Mouse (Mus musculus) heart, adult 2 months (tissue): ENCODE data around the gene Sorbs2. TPM values are rescaled to one million over a fixed set of nuclear protein-coding genes. Genes with fewer than 3 reads are reported as not detected.

ENCODE experiments used
- DNase-seq, 2 experiments: peaks; one replicate each; pipeline ENCODE4 v3.0.0; 2021
- H3K27ac ChIP-seq: fragments of 200-600 bp; 2 replicates; pipeline ENCODE4 v1.8.1; 2022
- H3K27me3 ChIP-seq: fragments of 200-500 bp; 2 replicates; pipeline ENCODE4 v1.6.1; 2012; ENCODE audit warnings: mild to moderate bottlenecking, low read length, inconsistent platforms, mixed read lengths; ENCODE audit not compliant: control insufficient read depth, insufficient read depth
- H3K36me3 ChIP-seq: fragments of 200-500 bp; 2 replicates; pipeline ENCODE4 v1.6.1; 2012; ENCODE audit warnings: low read length, inconsistent platforms; ENCODE audit not compliant: control insufficient read depth, insufficient read depth
- H3K4me1 ChIP-seq: fragments of 200-500 bp; 2 replicates; pipeline ENCODE4 v1.6.1; 2011; ENCODE audit warnings: low read length; ENCODE audit not compliant: control insufficient read depth, insufficient read depth
- H3K4me3 ChIP-seq: fragments of 200-600 bp; 2 replicates; pipeline ENCODE4 v1.8.1; 2022
- H3K79me2 ChIP-seq: fragments of 200-500 bp; replicated peaks from 2 replicates; pipeline ENCODE4 v1.6.1; 2012; ENCODE audit warnings: mild to moderate bottlenecking, inconsistent platforms, low read length, moderate library complexity, mixed read lengths; ENCODE audit not compliant: control insufficient read depth, insufficient read depth
- H3K9ac ChIP-seq: fragments of 200-500 bp; 2 replicates; pipeline ENCODE4 v1.6.1; 2012; ENCODE audit warnings: low read depth, mild to moderate bottlenecking, control low read depth, inconsistent platforms, low read length, mixed read lengths
- CTCF ChIP-seq: fragments of 200-600 bp; IDR thresholded peaks from 2 replicates; pipeline ENCODE4 v1.8.1; 2022; ENCODE audit warnings: antibody characterized with exemption, mild to moderate bottlenecking, moderate library complexity
- EP300 ChIP-seq: fragments of 200-500 bp; IDR thresholded peaks from 2 replicates; pipeline ENCODE4 v1.6.1; 2011; ENCODE audit warnings: low read depth, low read length, control low read depth; ENCODE audit not compliant: insufficient read depth
- POLR2A ChIP-seq: fragments of 200-500 bp; IDR thresholded peaks from 2 replicates; pipeline ENCODE4 v1.6.1; 2011; ENCODE audit warnings: mild to moderate bottlenecking, low read depth, low read length, control low read depth; ENCODE audit not compliant: insufficient read depth
- WGBS: fragments of 180-500 bp; shearing (Covaris S2); methylation state at CpG from one replicate; pipeline ENCODE4 v1.1.7; 2018; 5-methylcytosine and 5-hydroxymethylcytosine counted together
- intact Hi-C: fragments of 180-260 bp; cut with DNase I; formaldehyde crosslinking; loops from one replicate; pipeline ENCODE4 v1.15.1; 2025
- polyA plus RNA-seq: library from polyadenylated mRNA; depleted of rRNA; stranded (reverse); fragments of >200 nt; gene quantifications from 2 replicates; pipeline ENCODE4 v1.2.3, GENCODE M21; 2012; rRNA removed
- total RNA-seq, 2 experiments: library from RNA; stranded (reverse); gene quantifications; 2 replicates each; pipeline ENCODE4 v1.2.3; 2021

Sorbs2 gene
- total and polyA plus RNA-seq, 3 experiments: 233 to 581 (median 506) TPM

DNA sequence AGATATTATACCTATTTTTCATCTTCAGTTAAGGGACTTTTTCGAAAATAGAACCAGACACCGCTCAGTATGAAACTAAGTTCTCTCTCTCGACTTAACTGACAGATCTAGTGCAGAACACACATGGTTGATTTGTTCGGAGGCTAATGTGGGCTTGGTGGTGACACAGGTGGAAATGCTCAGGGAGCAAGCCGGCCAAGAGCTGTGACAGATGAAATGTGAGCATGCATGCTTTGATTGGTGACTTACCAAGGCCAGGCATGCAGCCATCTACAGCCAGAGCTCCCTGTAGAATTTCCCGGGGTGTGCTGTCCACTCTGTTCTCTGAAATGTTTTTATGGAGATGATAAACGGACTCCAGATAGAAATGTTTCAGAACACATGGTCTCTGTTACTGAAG is 364.5 kb downstream of the Sorbs2 start:
- Histone ChIP-seq H3K4me1 (peaks cover 9% of the 10 kb centered on the region), H3K36me3 (peaks cover 4% of the 10 kb centered on the region), H3K4me3 (no peak overlapping the region), H3K9ac (no peak overlapping the region), H3K27ac (peak overlapping the region; percentile 24), H3K27me3 (no peaks in the 10 kb centered on the region), H3K79me2 (no peaks in the 10 kb centered on the region)
- TF ChIP-seq POLR2A (no peak), EP300 (no peak), CTCF (no peak)
- peak; percentile 56 to 73 for DNase-seq
- 40% methylated on average over 7 of the region's 7 CpGs for WGBS
- intact Hi-C loops: no loop called here

DNA sequence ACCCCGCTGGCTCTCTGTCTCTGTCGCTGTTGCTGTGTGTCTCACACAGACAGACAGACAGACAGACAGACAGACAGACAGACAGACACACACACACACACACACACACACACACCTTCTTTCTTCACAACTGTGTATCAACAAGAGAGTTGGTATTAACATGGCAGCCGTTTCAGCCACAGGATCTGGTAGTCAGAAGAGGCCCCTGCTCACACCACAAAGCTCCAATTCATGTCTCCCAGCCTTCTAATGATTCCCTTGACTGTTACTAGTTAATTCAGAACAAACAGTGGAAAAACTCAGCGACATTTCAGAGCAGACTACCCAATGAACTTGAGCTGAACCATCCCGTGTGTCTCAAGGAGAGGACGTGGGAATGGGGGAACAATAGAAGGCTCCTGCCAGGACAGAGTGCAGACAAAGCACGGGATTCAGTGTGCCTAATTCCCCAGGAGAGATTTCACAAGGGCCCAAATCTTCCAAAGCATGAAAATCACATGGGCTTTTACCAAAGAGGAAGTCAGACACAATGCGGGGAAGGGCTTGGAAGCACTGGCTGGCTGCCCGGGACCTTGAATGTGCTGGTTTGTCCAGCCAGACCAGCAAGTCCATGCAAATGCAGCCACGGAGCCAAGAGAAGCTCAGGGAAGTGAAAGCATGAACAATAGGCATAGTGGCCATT is 367.5 kb downstream of the Sorbs2 start:
- peak; percentile 87 to 93 for DNase-seq
- intact Hi-C loops: no loop called here
- H3K4me3 ChIP-seq: no peak overlapping the region
- H3K27ac ChIP-seq: peak overlapping the region; percentile 89
- peak; percentile 32; the same call in 1 of the 2 replicates for TF ChIP-seq POLR2A
- TF ChIP-seq EP300: peak; percentile 81
- no peak for TF ChIP-seq CTCF
- H3K27me3 ChIP-seq: no peaks in the 10 kb centered on the region
- H3K9ac ChIP-seq: peak overlapping the region; percentile 16; the same call in 1 of the 2 replicates
- H3K36me3 ChIP-seq: peaks cover 4% of the 10 kb centered on the region
- H3K4me1 ChIP-seq: peaks cover 9% of the 10 kb centered on the region
- WGBS: 17% methylated on average over 10 of the region's 10 CpGs
- H3K79me2 ChIP-seq: no peaks in the 10 kb centered on the region

DNA sequence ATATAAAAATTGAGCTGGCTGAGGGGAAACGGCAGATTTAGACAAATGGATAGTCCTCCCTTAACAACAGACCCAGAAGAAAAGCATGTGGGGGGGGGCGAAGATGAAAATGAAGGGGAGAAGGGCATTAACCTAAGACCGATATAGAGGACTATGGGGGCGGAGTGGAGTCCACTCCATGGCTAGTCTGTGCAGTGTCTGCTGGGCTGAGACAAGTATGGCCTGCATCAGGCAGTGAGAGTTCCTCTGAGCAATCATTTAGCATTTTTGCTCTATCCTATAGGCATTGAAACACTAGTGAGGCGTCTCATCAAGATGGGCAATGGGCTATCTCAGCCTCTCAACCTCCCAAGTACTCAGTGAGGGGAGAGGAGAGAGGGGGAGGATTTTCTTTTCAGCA is 368.8 kb downstream of the Sorbs2 start:
- Histone ChIP-seq H3K27ac (no peak overlapping the region), H3K79me2 (no peaks in the 10 kb centered on the region), H3K9ac (no peak overlapping the region), H3K4me3 (no peak overlapping the region), H3K4me1 (peaks cover 7% of the 10 kb centered on the region), H3K36me3 (peaks cover 4% of the 10 kb centered on the region), H3K27me3 (no peaks in the 10 kb centered on the region)
- TF ChIP-seq POLR2A (no peak), CTCF (no peak), EP300 (no peak)
- no peak for DNase-seq
- 96% methylated on average over 5 of the region's 5 CpGs for WGBS
- intact Hi-C loops: no loop called here

Other genes with a start within 250 kb of the Sorbs2 start
- not detected for gene F11, start 245.8 kb upstream of the Sorbs2 start, total RNA-seq
- not detected in 2 replicates for gene F11, start 245.8 kb upstream of the Sorbs2 start, polyA plus RNA-seq
- not detected for gene Klkb1, start 212.9 kb upstream of the Sorbs2 start, total RNA-seq
- gene Klkb1, start 212.9 kb upstream of the Sorbs2 start, polyA plus RNA-seq: 0.04 TPM in 1 of 2 replicates, not detected in the other
- gene Gm45753, start 199.3 kb upstream of the Sorbs2 start, total RNA-seq: not detected
- 0.06 TPM in 1 of 2 replicates, not detected in the other for gene Gm45753, start 199.3 kb upstream of the Sorbs2 start, polyA plus RNA-seq
- gene Cyp4v3, start 174.6 kb upstream of the Sorbs2 start, total RNA-seq: 1 to 10 TPM; 2.3 to 2.4 TPM
- gene Cyp4v3, start 174.6 kb upstream of the Sorbs2 start, polyA plus RNA-seq: 1.4 and 2.1 TPM in 2 replicates
- 1 to 10 TPM; 4.0 to 4.1 TPM for gene Fam149a, start 125.5 kb upstream of the Sorbs2 start, total RNA-seq
- gene Fam149a, start 125.5 kb upstream of the Sorbs2 start, polyA plus RNA-seq: 2.2 and 2.4 TPM in 2 replicates
- gene Tlr3, start 96.7 kb upstream of the Sorbs2 start, total RNA-seq: 1 to 10 TPM; 4.6 to 7.1 TPM
- gene Tlr3, start 96.7 kb upstream of the Sorbs2 start, polyA plus RNA-seq: 4.0 and 7.7 TPM in 2 replicates